Mouse (Mus musculus): ENCODE measurements around the gene Zfp710. TPM values are rescaled to one million over a fixed set of nuclear protein-coding genes. Genes with fewer than 3 reads are reported as not detected.

Zfp710 gene
- polyA plus RNA-seq (2017; shearing (Covaris generic)), result 10 to 100 TPM; 12.1 to 22.7 TPM

GRCm38 (mm10) chr7:80024521-80025390 is at the start of gene Zfp710:
TSS of gene Zfp710 (plus strand) at chr7:80024814.

GRCm38 (mm10) chr7:80115224-80115590 is 90.6 kb downstream of the Zfp710 start, which contains the start of gene Idh2:
TSS of gene Idh2 (minus strand) at chr7:80115392.

Other genes with a start within 250 kb of the Zfp710 start
- gene Mesp1, start 231.0 kb upstream of the Zfp710 start, polyA plus RNA-seq (2017; shearing (Covaris generic)), result not detected
- 1 to 10 TPM in 1 of 2 experiments, under 1 TPM in 1; 0.29 to 1.7 TPM for gene Mesp2, start 214.1 kb upstream of the Zfp710 start, polyA plus RNA-seq (2017; shearing (Covaris generic))
- gene Anpep, start 163.8 kb upstream of the Zfp710 start, polyA plus RNA-seq (2017; shearing (Covaris generic)), result under 1 TPM; 0.16 to 0.92 TPM
- gene Ap3s2, start 104.2 kb upstream of the Zfp710 start, polyA plus RNA-seq (2017; shearing (Covaris generic)), result 10 to 100 TPM; 22.5 to 23.9 TPM
- under 1 TPM; 0.23 to 0.81 TPM for gene Arpin, start 89.5 kb upstream of the Zfp710 start, polyA plus RNA-seq (2017; shearing (Covaris generic))
- gene Idh2, start 90.6 kb downstream of the Zfp710 start, polyA plus RNA-seq (2017; shearing (Covaris generic)), result 10 to 100 TPM; 54.1 to 84.7 TPM
- 10 to 100 TPM; 22.0 to 23.2 TPM for gene Sema4b, start 162.0 kb downstream of the Zfp710 start, polyA plus RNA-seq (2017; shearing (Covaris generic))
- gene Cib1, start 208.0 kb downstream of the Zfp710 start, polyA plus RNA-seq (2017; shearing (Covaris generic)), result 100 to 1,000 TPM; 139 to 161 TPM
- gene Gdpgp1, start 208.1 kb downstream of the Zfp710 start, polyA plus RNA-seq (2017; shearing (Covaris generic)), result 10 to 100 TPM in 1 of 2 experiments, 1 to 10 TPM in 1; 9.2 to 13.3 TPM
- 1 to 10 TPM in 1 of 2 experiments, under 1 TPM in 1; 0.59 to 5.8 TPM for gene Ttll13, start 221.6 kb downstream of the Zfp710 start, polyA plus RNA-seq (2017; shearing (Covaris generic))
- gene Ngrn, start 236.4 kb downstream of the Zfp710 start, polyA plus RNA-seq (2017; shearing (Covaris generic)), result 10 to 100 TPM; 47.2 to 59.6 TPM
- 10 to 100 TPM; 42.2 to 68.2 TPM for gene Vps33b, start 244.8 kb downstream of the Zfp710 start, polyA plus RNA-seq (2017; shearing (Covaris generic))